Mouse (Mus musculus): ENCODE data around the gene Ryk. TPM values are rescaled to one million over a fixed set of nuclear protein-coding genes. Genes with fewer than 3 reads are reported as not detected.

Ryk gene
- polyA plus RNA-seq, 1 experiment from 2014 or later: 50.8 TPM

DNA sequence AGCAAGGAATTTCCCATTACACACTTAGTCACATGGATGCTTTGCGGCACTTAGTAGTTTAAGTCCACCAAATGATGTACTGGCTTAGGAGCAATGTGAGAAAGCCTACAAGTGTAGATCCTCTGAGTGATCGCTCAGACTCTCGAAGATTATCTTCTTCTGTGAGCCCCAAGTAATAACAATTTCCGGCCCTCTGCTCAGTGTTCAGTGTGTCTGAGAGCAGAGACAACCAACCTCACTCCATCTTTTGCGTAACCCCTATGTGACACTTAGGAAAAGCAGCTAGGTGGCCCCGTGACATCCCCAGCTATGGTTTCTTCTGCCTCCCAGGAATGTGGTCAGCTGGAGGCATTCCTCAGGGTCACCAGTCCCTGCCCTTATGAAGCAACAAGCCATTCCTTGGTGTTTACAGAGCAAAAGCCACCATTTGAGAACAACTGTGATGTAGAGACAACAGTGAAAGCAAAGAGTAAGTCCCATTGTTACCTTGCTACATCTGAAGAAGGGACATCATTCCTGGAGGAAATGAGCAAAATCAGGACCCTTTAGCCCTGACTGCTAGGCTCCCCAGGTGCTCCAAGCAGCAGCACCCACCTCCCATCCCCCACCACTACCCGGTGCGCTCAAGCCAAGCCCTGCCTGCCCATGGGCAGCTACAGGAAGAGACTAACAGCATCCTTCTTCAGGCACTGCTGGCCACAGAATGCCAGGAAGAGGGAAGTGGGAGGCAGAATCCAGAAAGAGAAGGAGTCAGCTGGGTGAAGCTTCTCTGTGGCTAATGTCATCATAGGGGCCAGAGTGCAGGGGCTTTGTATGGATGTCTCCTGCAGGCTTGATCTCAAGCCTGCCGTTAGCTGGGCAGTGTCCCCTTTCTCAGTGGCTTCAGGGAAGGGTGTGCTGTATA lies 116.6 kb downstream of the Ryk start:
- Histone ChIP-seq H3K4me3 (ENCODE audit: low read depth, low read length) (no peak overlapping the region), H3K27ac (replicated peaks; ENCODE audit: low read depth, low read length) (no peak overlapping the region), H3K27me3 (ENCODE audit: control insufficient read depth, insufficient read depth, low read length) (no peaks in the 10 kb centered on the region), H3K4me1 (ENCODE audit: control insufficient read depth, insufficient read depth, low read length) (no peaks in the 10 kb centered on the region), H3K9me3 (replicated peaks; ENCODE audit: control insufficient read depth, low read length) (no peaks in the 10 kb centered on the region), H3K9ac (replicated peaks; ENCODE audit: low read length) (no peak overlapping the region), H3K4me2 (ENCODE audit: low read depth, low read length) (no peak overlapping the region), H3K36me3 (replicated peaks; ENCODE audit: control insufficient read depth, insufficient read depth, low read depth, low read length) (no peaks in the 10 kb centered on the region)
- no peak for ATAC-seq (replicated peaks; ENCODE audit: insufficient number of reproducible peaks, low FRiP score, low TSS enrichment, low read depth)
- no peak for DNase-seq (ENCODE audit: low spot score)
- whole genome bisulfite sequencing: 89% methylated on average over 9 of the region's 9 CpGs

DNA sequence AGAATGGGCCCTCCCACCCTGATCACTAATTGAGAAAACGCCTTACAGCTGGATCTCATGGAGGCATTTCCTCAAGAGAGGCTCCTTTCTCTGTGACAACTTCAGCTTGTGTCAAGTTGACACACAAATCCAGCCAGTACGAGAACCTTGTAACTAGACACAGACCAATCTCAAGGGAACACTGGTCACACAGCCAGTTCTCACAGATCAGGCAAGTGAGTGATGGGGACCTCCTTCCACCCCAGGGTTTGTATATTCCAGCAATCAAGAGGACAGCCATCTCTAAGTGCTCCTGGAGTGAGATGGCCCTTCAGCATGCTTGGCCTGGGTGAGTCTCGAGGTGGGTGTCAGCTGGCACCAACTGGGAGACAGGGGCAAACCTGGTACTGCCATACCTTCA lies 121.1 kb downstream of the Ryk start:
- WGBS: 71% methylated on average over 3 of the region's 3 CpGs

More for the DNA sequence above, 121.1 kb downstream of the Ryk start:
- H3K4me3 ChIP-seq (ENCODE audit: low read depth, low read length): no peak overlapping the region
- H3K9ac ChIP-seq (replicated peaks; ENCODE audit: low read length): no peak overlapping the region
- no peaks in the 10 kb centered on the region for H3K36me3 ChIP-seq (replicated peaks; ENCODE audit: control insufficient read depth, insufficient read depth, low read depth, low read length)
- DNase-seq (ENCODE audit: low spot score) (no peak), ATAC-seq (replicated peaks; ENCODE audit: insufficient number of reproducible peaks, low FRiP score, low TSS enrichment, low read depth) (no peak)
- H3K27ac ChIP-seq (replicated peaks; ENCODE audit: low read depth, low read length): no peak overlapping the region
- H3K4me1 ChIP-seq (ENCODE audit: control insufficient read depth, insufficient read depth, low read length): no peaks in the 10 kb centered on the region
- no peaks in the 10 kb centered on the region for H3K9me3 ChIP-seq (replicated peaks; ENCODE audit: control insufficient read depth, low read length)
- H3K4me2 ChIP-seq (ENCODE audit: low read depth, low read length): no peak overlapping the region
- H3K27me3 ChIP-seq (ENCODE audit: control insufficient read depth, insufficient read depth, low read length): no peaks in the 10 kb centered on the region

Other genes starting within 250 kb of the Ryk start
- 148 and 161 TPM in 2 replicates for gene Anapc13, start 208.6 kb upstream of the Ryk start, polyA plus RNA-seq (2014; fragmentation: Nextera tagmentation; extraction: Ambion mirVana)
- 53.2 and 53.7 TPM in 2 replicates for gene Cep63, start 208.4 kb upstream of the Ryk start, polyA plus RNA-seq (2014; fragmentation: Nextera tagmentation; extraction: Ambion mirVana)
- 36.0 and 39.0 TPM in 2 replicates for gene Amotl2, start 118.2 kb upstream of the Ryk start, polyA plus RNA-seq (2014; fragmentation: Nextera tagmentation; extraction: Ambion mirVana)
- 1.8 and 2.1 TPM in 2 replicates for gene Slco2a1, start 153.8 kb downstream of the Ryk start, polyA plus RNA-seq (2014; fragmentation: Nextera tagmentation; extraction: Ambion mirVana)

Measured in embryonic facial prominence, embryonic 11.5 days (tissue).